Mouse (Mus musculus): ENCODE results near the gene Hapln1. TPM values are rescaled to one million over a fixed set of nuclear protein-coding genes. Genes with fewer than 3 reads are reported as not detected.
A peak's percentile ranks its signal among the peaks of the same experiment; 100 is the strongest.

The Hapln1 gene
- polyA plus RNA-seq, 1 experiment from 2014 or later, result 2.8 TPM

- Histone ChIP-seq H3K27ac (no peak overlapping the region), H3K4me1 (replicated peaks; ENCODE audit: insufficient read depth, low read length) (no peaks in the 10 kb centered on the region), H3K4me2 (ENCODE audit: low read length) (no peak overlapping the region), H3K4me3 (replicated peaks; ENCODE audit: low read depth, low read length) (no peak overlapping the region), H3K27me3 (ENCODE audit: insufficient read depth, low read length) (no peaks in the 10 kb centered on the region), H3K36me3 (ENCODE audit: insufficient read depth, low read length) (no peaks in the 10 kb centered on the region), H3K9ac (ENCODE audit: low read depth, low read length) (no peak overlapping the region), H3K9me3 (replicated peaks; ENCODE audit: low read length) (no peaks in the 10 kb centered on the region)
- 5% methylated on average over 1 of the region's 1 CpGs for WGBS
- ATAC-seq (replicated peaks; ENCODE audit: low FRiP score, low read depth) (no peak), DNase-seq (ENCODE audit: low spot score) (peak; percentile 27)
- peak; percentile 74 for TF ChIP-seq CTCF (IDR thresholded peaks at IDR 0.05; ENCODE audit: low read depth)
Measured at GRCm38 (mm10) chr13:89551502-89551901, 11.9 kb downstream of the Hapln1 start.

- WGBS, result 87% methylated on average over 5 of the region's 5 CpGs
- Histone ChIP-seq H3K9ac (ENCODE audit: low read depth, low read length) (no peak overlapping the region), H3K27ac (no peak overlapping the region), H3K36me3 (ENCODE audit: insufficient read depth, low read length) (no peaks in the 10 kb centered on the region), H3K9me3 (replicated peaks; ENCODE audit: low read length) (no peaks in the 10 kb centered on the region), H3K4me1 (replicated peaks; ENCODE audit: insufficient read depth, low read length) (no peaks in the 10 kb centered on the region), H3K27me3 (ENCODE audit: insufficient read depth, low read length) (no peaks in the 10 kb centered on the region), H3K4me3 (replicated peaks; ENCODE audit: low read depth, low read length) (no peak overlapping the region), H3K4me2 (ENCODE audit: low read length) (no peak overlapping the region)
- DNase-seq (ENCODE audit: low spot score), result no peak
- TF ChIP-seq CTCF (IDR thresholded peaks at IDR 0.05; ENCODE audit: low read depth), result no peak
- no peak for ATAC-seq (replicated peaks; ENCODE audit: low FRiP score, low read depth)
Measured at GRCm38 (mm10) chr13:89564518-89564917, 24.9 kb downstream of the Hapln1 start.

- Histone ChIP-seq H3K9ac (ENCODE audit: low read depth, low read length) (no peak overlapping the region), H3K4me1 (replicated peaks; ENCODE audit: insufficient read depth, low read length) (no peaks in the 10 kb centered on the region), H3K4me2 (ENCODE audit: low read length) (no peak overlapping the region), H3K27me3 (ENCODE audit: insufficient read depth, low read length) (no peaks in the 10 kb centered on the region), H3K9me3 (replicated peaks; ENCODE audit: low read length) (no peaks in the 10 kb centered on the region), H3K4me3 (replicated peaks; ENCODE audit: low read depth, low read length) (no peak overlapping the region), H3K36me3 (ENCODE audit: insufficient read depth, low read length) (no peaks in the 10 kb centered on the region), H3K27ac (no peak overlapping the region)
- TF ChIP-seq CTCF (IDR thresholded peaks at IDR 0.05; ENCODE audit: low read depth), result no peak
- ATAC-seq (replicated peaks; ENCODE audit: low FRiP score, low read depth) (no peak), DNase-seq (ENCODE audit: low spot score) (no peak)
- WGBS, result 73% methylated on average over 4 of the region's 4 CpGs
Measured at GRCm38 (mm10) chr13:89566300-89566699, 26.7 kb downstream of the Hapln1 start.

DNA sequence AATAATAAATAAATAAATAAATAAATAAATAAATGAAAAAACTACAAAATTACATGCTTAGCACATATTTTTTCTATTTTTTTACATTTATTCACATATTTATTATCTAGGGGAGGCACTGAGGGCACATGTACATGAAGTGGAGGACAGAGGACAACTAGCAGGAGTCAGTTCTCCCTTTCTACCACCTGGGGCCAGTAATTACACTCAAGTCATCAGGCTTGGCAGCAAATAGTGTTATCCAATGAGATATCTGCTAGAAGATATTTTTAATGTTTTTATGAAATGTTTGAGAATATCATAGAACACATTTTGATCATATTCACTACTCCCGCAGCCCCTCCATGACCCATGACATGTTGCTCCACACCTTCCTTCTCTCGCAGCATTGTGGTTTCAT is 39.5 kb downstream of the Hapln1 start:
- Histone ChIP-seq H3K4me2 (ENCODE audit: low read length) (no peak overlapping the region), H3K4me1 (replicated peaks; ENCODE audit: insufficient read depth, low read length) (no peaks in the 10 kb centered on the region), H3K27me3 (ENCODE audit: insufficient read depth, low read length) (no peaks in the 10 kb centered on the region), H3K9ac (ENCODE audit: low read depth, low read length) (no peak overlapping the region), H3K36me3 (ENCODE audit: insufficient read depth, low read length) (no peaks in the 10 kb centered on the region), H3K9me3 (replicated peaks; ENCODE audit: low read length) (no peaks in the 10 kb centered on the region), H3K27ac (no peak overlapping the region), H3K4me3 (replicated peaks; ENCODE audit: low read depth, low read length) (no peak overlapping the region)
- DNase-seq (ENCODE audit: low spot score), result no peak
- no peak for ATAC-seq (replicated peaks; ENCODE audit: low FRiP score, low read depth)
- TF ChIP-seq CTCF (IDR thresholded peaks at IDR 0.05; ENCODE audit: low read depth), result no peak
- 94% methylated on average over 2 of the region's 2 CpGs for WGBS

DNA sequence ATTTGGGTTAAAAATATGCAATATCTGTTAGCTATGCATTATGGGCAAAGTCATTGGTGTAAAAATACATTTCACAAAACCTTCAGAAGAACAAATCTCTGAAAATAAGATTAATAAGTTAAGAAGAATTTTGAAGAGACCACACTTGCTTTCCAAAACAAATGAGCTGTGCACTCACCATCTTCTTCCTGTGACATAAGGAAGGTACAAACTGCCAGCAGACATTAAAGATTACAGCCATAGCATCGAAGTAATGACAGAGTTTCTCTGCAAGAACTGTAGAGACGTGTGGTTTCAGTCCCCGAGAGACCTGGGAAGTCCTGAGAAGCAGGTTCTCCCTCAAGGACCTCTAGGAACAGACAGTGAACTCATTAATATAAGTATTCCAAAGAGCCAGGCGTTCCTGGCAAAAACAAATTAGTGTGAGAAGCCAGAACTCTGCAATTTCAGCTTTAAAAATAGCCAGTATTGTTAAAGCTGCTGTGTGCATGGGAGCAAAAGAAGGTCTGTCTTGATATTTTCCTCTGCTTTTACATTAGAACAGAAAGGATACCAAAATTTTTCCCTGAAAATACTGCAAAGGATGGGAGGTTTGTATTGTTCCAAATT is 43.6 kb downstream of the Hapln1 start:
- H3K9ac ChIP-seq (ENCODE audit: low read depth, low read length), result no peak overlapping the region
- ATAC-seq (replicated peaks; ENCODE audit: low FRiP score, low read depth) (no peak), DNase-seq (ENCODE audit: low spot score) (no peak)
- no peaks in the 10 kb centered on the region for H3K9me3 ChIP-seq (replicated peaks; ENCODE audit: low read length)
- no peaks in the 10 kb centered on the region for H3K27me3 ChIP-seq (ENCODE audit: insufficient read depth, low read length)
- H3K4me2 ChIP-seq (ENCODE audit: low read length), result no peak overlapping the region
- no peak for TF ChIP-seq CTCF (IDR thresholded peaks at IDR 0.05; ENCODE audit: low read depth)
- no peaks in the 10 kb centered on the region for H3K36me3 ChIP-seq (ENCODE audit: insufficient read depth, low read length)
- WGBS, result 73% methylated on average over 4 of the region's 4 CpGs
- no peak overlapping the region for H3K4me3 ChIP-seq (replicated peaks; ENCODE audit: low read depth, low read length)
- no peak overlapping the region for H3K27ac ChIP-seq
- no peaks in the 10 kb centered on the region for H3K4me1 ChIP-seq (replicated peaks; ENCODE audit: insufficient read depth, low read length)

DNA sequence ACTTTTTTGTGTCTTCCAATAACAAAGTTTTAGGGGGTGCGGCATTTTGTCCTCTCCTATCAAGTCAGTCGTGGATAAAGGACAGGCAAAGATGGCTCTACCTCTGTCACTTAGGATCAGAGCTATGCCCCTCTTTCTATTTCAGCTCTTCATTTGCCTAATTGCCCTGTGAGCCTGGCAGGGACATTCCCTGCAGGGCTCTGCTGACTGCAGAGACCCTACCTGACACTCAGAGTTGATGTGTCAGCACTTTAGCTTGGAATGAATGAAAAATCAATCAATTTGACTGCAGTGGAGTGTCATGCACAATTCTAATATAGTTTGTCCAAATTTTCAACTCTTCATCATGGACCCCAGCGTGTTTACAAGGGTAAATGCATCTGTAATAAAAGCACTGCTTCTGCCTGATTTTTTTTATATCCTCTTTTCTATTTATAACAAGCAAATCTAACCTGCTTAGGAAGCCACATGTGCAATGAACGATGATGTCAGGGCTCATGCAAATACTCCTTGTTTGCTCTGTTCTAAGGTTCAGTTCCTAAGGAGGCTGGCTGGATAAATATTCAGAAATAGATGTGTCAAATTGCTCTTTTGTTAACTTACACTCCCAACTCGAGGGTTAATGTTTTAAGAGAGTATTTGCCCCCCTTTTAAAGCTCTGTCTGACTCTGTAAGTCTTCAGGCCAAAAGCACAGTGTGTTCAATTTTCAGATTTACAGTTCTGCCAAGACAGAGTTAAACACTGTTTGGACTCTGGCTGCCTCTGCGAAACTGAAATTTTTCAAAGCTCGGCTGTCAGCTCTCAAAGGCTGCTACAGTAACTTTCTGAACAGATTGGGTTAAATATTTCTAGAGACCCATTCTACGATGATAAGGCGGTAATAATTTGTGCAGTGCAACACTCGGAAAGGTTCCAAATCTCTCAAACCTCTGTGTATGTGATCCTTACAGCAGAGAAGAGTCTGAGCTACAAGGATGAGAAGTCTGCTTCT is 44.4 kb downstream of the Hapln1 start:
- DNase-seq (ENCODE audit: low spot score) (peak; percentile 21), ATAC-seq (replicated peaks; ENCODE audit: low FRiP score, low read depth) (no peak)
- no peaks in the 10 kb centered on the region for H3K27me3 ChIP-seq (ENCODE audit: insufficient read depth, low read length)
- peak overlapping the region; percentile 11 for H3K4me2 ChIP-seq (ENCODE audit: low read length)
- H3K36me3 ChIP-seq (ENCODE audit: insufficient read depth, low read length), result no peaks in the 10 kb centered on the region
- no peaks in the 10 kb centered on the region for H3K9me3 ChIP-seq (replicated peaks; ENCODE audit: low read length)
- no peak for TF ChIP-seq CTCF (IDR thresholded peaks at IDR 0.05; ENCODE audit: low read depth)
- H3K9ac ChIP-seq (ENCODE audit: low read depth, low read length), result no peak overlapping the region
- H3K4me3 ChIP-seq (replicated peaks; ENCODE audit: low read depth, low read length), result no peak overlapping the region
- no peak overlapping the region for H3K27ac ChIP-seq
- no peaks in the 10 kb centered on the region for H3K4me1 ChIP-seq (replicated peaks; ENCODE audit: insufficient read depth, low read length)
- WGBS, result 41% methylated on average over 10 of the region's 10 CpGs

All from kidney, postnatal 0 days (tissue).